Mouse (Mus musculus) cortical plate, adult 2 months (tissue): Measurements from ENCODE around the gene Dpep1.

Experiments
- CTCF ChIP-seq: fragments of 200-500 bp; IDR thresholded peaks from 2 replicates; pipeline ENCODE4 v1.5.1; 2011; ENCODE audit warnings: mild to moderate bottlenecking, control low read depth, low read length; ENCODE audit not compliant: insufficient read depth; ENCODE audit errors: extremely low read depth
- POLR2A ChIP-seq: fragments of 200-500 bp; IDR thresholded peaks from 2 replicates; pipeline ENCODE4 v1.6.1; 2011; ENCODE audit warnings: mild to moderate bottlenecking, low read length, control low read depth; ENCODE audit not compliant: insufficient read depth; ENCODE audit errors: extremely low read depth

DNA sequence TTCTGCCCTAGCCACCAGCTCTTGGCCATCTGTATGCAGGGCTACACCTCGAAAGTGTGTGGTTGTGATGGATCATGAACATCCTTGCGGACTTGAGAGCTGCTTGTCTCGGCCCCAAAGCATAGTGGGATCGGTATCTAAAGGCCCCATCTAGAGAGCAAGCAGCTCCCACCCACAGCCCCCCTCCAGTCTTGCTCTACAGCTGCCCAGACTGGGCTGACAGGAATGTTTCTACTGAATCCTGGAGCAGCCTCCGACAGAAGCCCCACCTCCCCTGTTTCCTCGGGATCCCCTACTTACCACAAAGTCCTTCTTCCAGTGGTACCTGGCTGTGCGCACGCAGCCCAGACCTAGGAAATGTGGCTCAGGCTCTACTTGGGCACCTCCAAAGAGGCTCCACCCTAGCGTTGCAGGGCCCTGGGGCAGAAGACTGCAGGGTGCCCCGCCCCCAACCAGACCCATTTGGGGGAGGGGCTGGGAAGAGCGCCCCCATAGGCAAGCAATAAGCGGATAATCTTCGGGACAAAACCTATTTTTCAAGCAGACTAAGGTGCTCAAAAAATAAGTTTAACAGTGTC, 28.1 kb upstream of the Dpep1 start, which contains the start of gene Sult5a1:
- TF ChIP-seq POLR2A = no peak
- TF ChIP-seq CTCF = no peak
